Mouse (Mus musculus) testis, adult 2 months (tissue): ENCODE data around the gene Cacna1c.

Source experiments
- CTCF ChIP-seq: fragments of 200-500 bp; IDR thresholded peaks from 2 replicates; pipeline ENCODE4 v1.5.1; 2012; ENCODE audit warnings: low read depth, mild to moderate bottlenecking, inconsistent platforms, low read length, moderate library complexity; ENCODE audit not compliant: control insufficient read depth, insufficient read depth, insufficient replicate concordance
- POLR2A ChIP-seq: fragments of 200-500 bp; IDR thresholded peaks from 2 replicates; pipeline ENCODE4 v1.6.1; 2012; ENCODE audit warnings: low read depth, mild to moderate bottlenecking, inconsistent platforms, low read length, moderate library complexity; ENCODE audit not compliant: control insufficient read depth

DNA sequence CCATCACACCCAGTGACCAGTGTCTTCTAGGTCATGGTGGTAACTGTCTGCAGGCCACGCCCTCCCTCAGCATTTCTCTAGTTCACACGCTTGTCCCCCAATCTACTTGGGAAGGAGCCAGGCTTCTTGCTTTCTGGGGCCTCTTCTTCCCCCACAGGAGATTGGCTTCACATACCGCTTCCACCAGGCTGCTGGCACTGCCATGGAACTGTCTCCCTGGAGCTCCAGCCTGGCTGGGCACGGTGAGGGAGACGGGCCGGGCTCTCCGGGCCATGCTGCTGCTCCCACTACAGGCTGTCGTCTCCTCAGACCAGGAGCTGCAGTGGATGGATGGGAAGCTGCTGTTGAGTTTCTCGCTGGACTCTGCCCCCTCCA lies 600.5 kb downstream of the Cacna1c start:
- TF ChIP-seq CTCF (no peak), POLR2A (no peak)
